Mouse (Mus musculus) lung, postnatal 0 days (tissue): Measurements from ENCODE around the gene Kpna1.

Source experiments
- CTCF ChIP-seq: IDR thresholded peaks from 2 replicates; pipeline ENCODE4 v1.5.1; 2016; ENCODE audit warnings: antibody characterized with exemption, mild to moderate bottlenecking
- EP300 ChIP-seq: IDR thresholded peaks from 2 replicates; pipeline ENCODE4 v1.6.1; 2016; ENCODE audit warnings: antibody characterized with exemption, mild to moderate bottlenecking, control low read depth

DNA sequence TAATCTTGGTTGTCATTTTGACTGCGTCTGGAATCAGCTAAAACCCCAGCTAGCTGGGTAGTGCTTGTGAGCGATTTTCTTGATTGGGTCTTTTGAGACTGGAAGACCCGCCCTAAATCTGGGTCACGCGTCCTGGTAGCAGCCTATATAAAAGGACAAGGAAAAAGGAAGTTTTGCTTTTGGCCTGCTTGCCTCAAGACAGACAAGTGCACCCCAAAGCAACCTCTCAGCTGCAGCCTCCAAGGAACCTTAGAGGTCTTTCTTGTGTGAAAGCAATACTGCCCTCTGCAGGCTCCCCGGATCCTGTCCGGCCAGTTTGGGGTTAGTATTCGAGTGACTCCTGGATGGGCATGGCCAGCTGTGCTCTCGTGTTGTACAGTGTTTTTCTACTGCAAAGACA lies 38.9 kb upstream of the Kpna1 start:
- TF ChIP-seq EP300 (no peak), CTCF (peak; percentile 81)
